Mouse (Mus musculus): ENCODE results near the gene Tmem150b. TPM values are rescaled to one million over a fixed set of nuclear protein-coding genes. Genes with fewer than 3 reads are reported as not detected.
A peak's percentile ranks its signal among the peaks of the same experiment; 100 is the strongest.

Gene Tmem150b
- total and polyA plus RNA-seq, 3 experiments, result 0.31 to 1.4 TPM; not detected in 1

- H3K9me3 ChIP-seq (replicated peaks; ENCODE audit: insufficient read depth, low read length), result no peaks in the 10 kb centered on the region
- TF ChIP-seq SIN3A (IDR thresholded peaks at IDR 0.05; ENCODE audit: low read length) (peak; percentile 64), KAT2A (conservative IDR thresholded peaks at IDR 0.05; ENCODE audit: low read depth, low read length) (0 out of 2 replicates have a peak, but pooled peaks have one; percentile 45), ZMIZ1 (IDR thresholded peaks at IDR 0.05; ENCODE audit: low read depth, low read length) (no peak), NELFE (IDR thresholded peaks at IDR 0.05; ENCODE audit: low read depth, low read length) (peak; percentile 73; the same call in 1 of the 2 replicates), HCFC1 (IDR thresholded peaks at IDR 0.05; ENCODE audit: low read depth, low read length) (peak; percentile 70), MXI1 (IDR thresholded peaks at IDR 0.05; ENCODE audit: low read depth, low read length) (peak; percentile 80), ZNF384 (IDR thresholded peaks at IDR 0.05; ENCODE audit: low read depth, low read length) (no peak), TCF12 (IDR thresholded peaks at IDR 0.05; ENCODE audit: low read depth, low read length) (no peak), ZKSCAN1 (IDR thresholded peaks at IDR 0.05; ENCODE audit: low read depth, low read length) (no peak), UBTF (IDR thresholded peaks at IDR 0.05; ENCODE audit: borderline replicate concordance, insufficient read depth, low read depth, low read length) (no peak), TBP (IDR thresholded peaks at IDR 0.05; ENCODE audit: low read depth, low read length) (peak; percentile 95), NRF1 (IDR thresholded peaks at IDR 0.05; ENCODE audit: insufficient read depth, low read depth, low read length, poor library complexity, severe bottlenecking) (peak; percentile 18; the same call in 1 of the 2 replicates), POLR2AphosphoS2 (IDR thresholded peaks at IDR 0.05; ENCODE audit: low read length) (peak; percentile 57; the same call in 1 of the 2 replicates), ETS1 (IDR thresholded peaks at IDR 0.05; ENCODE audit: low read depth, low read length) (no peak), CHD2 (IDR thresholded peaks at IDR 0.05; ENCODE audit: low read length) (peak; percentile 90), POLR2A (IDR thresholded peaks at IDR 0.05; ENCODE audit: control insufficient read depth in 1 of 2, insufficient read depth in 1 of 2, low read depth in 1 of 2, low read length in 2 of 2, poor library complexity in 1 of 2) (peak in 1 of 2 experiments; percentile 73; a peak in 2 of 4 replicates), ELF1 (IDR thresholded peaks at IDR 0.05; ENCODE audit: low read depth, low read length) (peak; percentile 58), GABPA (IDR thresholded peaks at IDR 0.05; ENCODE audit: low read depth, low read length) (no peak)
Observed at GRCm38 (mm10) chr7:4739544-4740275, 14.7 kb upstream of the Tmem150b start, which contains the start of gene Kmt5c. Gene Kmt5c, plus strand, starts transcription at chr7:4740115.

GRCm38 (mm10) chr7:4739041-4739543 lies 14.0 kb upstream of the Tmem150b start:
- H3K4me1 ChIP-seq (ENCODE audit: control insufficient read depth in 1 of 2, insufficient read depth in 2 of 2, low read length in 2 of 2), result peaks cover 2 to 10% of the 10 kb centered on the region in 2 experiments
- DNase-seq (ENCODE audit: low read depth, low spot score), result no peak
- H3K79me2 ChIP-seq (ENCODE audit: control insufficient read depth, insufficient read depth, low read length, poor library complexity), result no peaks in the 10 kb centered on the region; the same call in 1 of the 2 replicates
- TF ChIP-seq NELFE (IDR thresholded peaks at IDR 0.05; ENCODE audit: low read depth, low read length) (0 out of 2 replicates have a peak, but pooled peaks have one; percentile 25), CHD1 (IDR thresholded peaks at IDR 0.05; ENCODE audit: low read depth, low read length) (no peak)
- peak overlapping the region; percentile 12; the same call in 1 of the 2 replicates for H3K27ac ChIP-seq (ENCODE audit: control insufficient read depth, low read depth, low read length)
- H3K4me3 ChIP-seq (ENCODE audit: control insufficient read depth in 1 of 2, insufficient read depth in 1 of 2, low read depth in 2 of 2, low read length in 2 of 2), result peak overlapping the region; percentile 31 to 59
- peaks cover 0 to 4% of the 10 kb centered on the region in 2 experiments; a peak in 2 of 4 replicates for H3K36me3 ChIP-seq (ENCODE audit: control insufficient read depth in 1 of 2, insufficient read depth in 2 of 2, low read length in 2 of 2)
- peak overlapping the region; percentile 50 for H3K9ac ChIP-seq (ENCODE audit: control insufficient read depth, low read depth, low read length, poor library complexity, severe bottlenecking)
- H3K9me3 ChIP-seq (replicated peaks; ENCODE audit: insufficient read depth, low read length), result no peaks in the 10 kb centered on the region
- H3K27me3 ChIP-seq (ENCODE audit: control insufficient read depth in 1 of 2, insufficient read depth in 2 of 2, low read length in 2 of 2), result no peaks in the 10 kb centered on the region

More at GRCm38 (mm10) chr7:4739544-4740275, 14.7 kb upstream of the Tmem150b start, which contains the start of gene Kmt5c:
- Histone ChIP-seq H3K4me1 (ENCODE audit: control insufficient read depth in 1 of 2, insufficient read depth in 2 of 2, low read length in 2 of 2) (peaks cover 2 to 10% of the 10 kb centered on the region in 2 experiments), H3K9ac (ENCODE audit: control insufficient read depth, low read depth, low read length, poor library complexity, severe bottlenecking) (peak within 1 kb of the TSS; percentile 82), H3K27ac (ENCODE audit: control insufficient read depth, low read depth, low read length) (peak within 1 kb of the TSS; percentile 61), H3K36me3 (ENCODE audit: control insufficient read depth in 1 of 2, insufficient read depth in 2 of 2, low read length in 2 of 2) (peaks cover 0 to 4% of the 10 kb centered on the region in 2 experiments; a peak in 2 of 4 replicates), H3K79me2 (ENCODE audit: control insufficient read depth, insufficient read depth, low read length, poor library complexity) (no peaks in the 10 kb centered on the region; the same call in 1 of the 2 replicates), H3K4me3 (ENCODE audit: control insufficient read depth in 1 of 2, insufficient read depth in 1 of 2, low read depth in 2 of 2, low read length in 2 of 2) (peak within 1 kb of the TSS; percentile 58 to 74), H3K27me3 (ENCODE audit: control insufficient read depth in 1 of 2, insufficient read depth in 2 of 2, low read length in 2 of 2) (no peaks in the 10 kb centered on the region)
- DNase-seq (ENCODE audit: low read depth, low spot score), result peak; percentile 99

Measured in MEL (cell line).